Mouse (Mus musculus): ENCODE results near the gene Vmn1r112.
"Not testable (repeated sequence)": the region's sequence is repeated elsewhere in the genome, so short reads cannot be mapped to it uniquely, and the experiment has no call there.

Gene Vmn1r112

GRCm38 (mm10) chr7:20770885-20771284 lies at the start of gene Vmn1r112:
TSS of gene Vmn1r112 (plus strand) at chr7:20771185.
- DNase-seq: not testable (repeated sequence)

DNA sequence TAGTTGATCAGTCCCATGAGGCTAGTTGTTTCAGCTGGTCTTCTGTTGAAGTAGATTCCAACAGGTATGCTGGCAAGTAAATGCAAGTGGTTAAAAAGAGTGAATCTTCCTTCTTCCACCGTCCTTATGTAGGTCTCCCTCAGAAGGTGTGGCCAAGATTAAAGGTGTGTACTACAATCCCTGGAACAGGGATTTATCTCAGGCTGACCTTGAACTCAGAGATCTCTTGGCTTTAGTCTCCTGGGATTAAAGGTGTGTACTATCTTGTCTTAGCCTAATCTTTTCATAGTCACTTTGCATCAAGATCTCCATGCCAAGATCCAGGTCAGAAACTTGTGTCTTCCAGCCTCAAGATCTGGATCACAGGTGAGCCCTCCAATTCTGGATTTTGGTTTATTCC lies 40.5 kb upstream of the Vmn1r112 start, which contains the start of gene Gm10668:
Gene Gm10668, minus strand, starts transcription at position 101 of the 400 bp plus-strand sequence.
- not testable (repeated sequence) for DNase-seq

DNA sequence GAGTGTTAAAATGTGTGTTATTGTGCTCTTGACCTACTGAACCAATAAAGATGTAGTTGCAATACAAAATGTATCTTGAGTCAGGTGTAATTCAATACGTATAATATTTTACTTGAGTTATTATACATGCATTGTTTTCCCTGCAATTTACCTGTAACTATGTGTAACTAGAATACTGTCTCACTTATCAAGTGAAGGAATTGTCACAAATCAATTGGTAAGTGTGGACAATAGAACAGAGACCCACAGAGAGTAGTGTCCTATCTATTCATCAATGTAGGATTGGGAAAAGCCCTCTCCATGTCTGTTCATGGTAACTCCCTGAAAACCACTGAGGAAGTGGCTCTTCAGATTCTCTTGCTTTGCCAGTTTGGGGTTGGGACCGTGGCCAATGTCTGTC lies 16.0 kb downstream of the Vmn1r112 start, which contains the start of gene Vmn1r113:
Gene Vmn1r113, plus strand, starts transcription at position 301 of the 400 bp plus-strand sequence.
- not testable (repeated sequence) for DNase-seq

GRCm38 (mm10) chr7:20812086-20812485 lies 41.1 kb downstream of the Vmn1r112 start, which contains the start of gene Vmn1r114:
TSS of gene Vmn1r114 (minus strand) at chr7:20812186.
- not testable (repeated sequence) for DNase-seq
